Mouse (Mus musculus) heart, embryonic 10.5 days (tissue): ENCODE measurements around the gene Adgrd1. TPM values are rescaled to one million over a fixed set of nuclear protein-coding genes. Genes with fewer than 3 reads are reported as not detected.

ENCODE experiments used
- DNase-seq: peaks from one replicate; pipeline ENCODE4 v3.0.0-alpha.2; 2017; ENCODE audit warnings: low spot score
- H3K27ac ChIP-seq: fragments of 300-500 bp; sonication (generic); 2 replicates; pipeline ENCODE4 v1.5.1; 2016; ENCODE audit warnings: mild to moderate bottlenecking
- H3K27me3 ChIP-seq: fragments of 300-500 bp; sonication (generic); 2 replicates; pipeline ENCODE4 v1.6.1; 2016; ENCODE audit warnings: mild to moderate bottlenecking; ENCODE audit not compliant: poor library complexity, insufficient read depth, severe bottlenecking
- H3K36me3 ChIP-seq: fragments of 300-500 bp; sonication (generic); 2 replicates; pipeline ENCODE4 v1.6.1; 2016; ENCODE audit warnings: mild to moderate bottlenecking, moderate library complexity
- H3K4me1 ChIP-seq: fragments of 300-500 bp; sonication (generic); 2 replicates; pipeline ENCODE4 v1.6.1; 2016; ENCODE audit warnings: mild to moderate bottlenecking
- H3K4me3 ChIP-seq: fragments of 300-500 bp; sonication (generic); 2 replicates; pipeline ENCODE4 v1.5.1; 2016; ENCODE audit warnings: mild to moderate bottlenecking, moderate library complexity
- H3K9me3 ChIP-seq: fragments of 300-500 bp; sonication (generic); 2 replicates; pipeline ENCODE4 v1.6.1; 2016; ENCODE audit warnings: mild to moderate bottlenecking, moderate library complexity
- WGBS: fragments of 180-500 bp; shearing (Covaris S2); methylation state at CpG from one replicate; pipeline ENCODE4 v1.1.7; 2016; 5-methylcytosine and 5-hydroxymethylcytosine counted together
- polyA plus RNA-seq: library from polyadenylated mRNA; unstranded; fragments of >200 nt; fragmentation: Nextera tagmentation; extraction: Ambion mirVana; gene quantifications from 2 replicates; pipeline ENCODE4 v1.2.1, GENCODE M21; 2016

The Adgrd1 gene
- polyA plus RNA-seq, 1 experiment from 2014 or later = 0.11 TPM

DNA sequence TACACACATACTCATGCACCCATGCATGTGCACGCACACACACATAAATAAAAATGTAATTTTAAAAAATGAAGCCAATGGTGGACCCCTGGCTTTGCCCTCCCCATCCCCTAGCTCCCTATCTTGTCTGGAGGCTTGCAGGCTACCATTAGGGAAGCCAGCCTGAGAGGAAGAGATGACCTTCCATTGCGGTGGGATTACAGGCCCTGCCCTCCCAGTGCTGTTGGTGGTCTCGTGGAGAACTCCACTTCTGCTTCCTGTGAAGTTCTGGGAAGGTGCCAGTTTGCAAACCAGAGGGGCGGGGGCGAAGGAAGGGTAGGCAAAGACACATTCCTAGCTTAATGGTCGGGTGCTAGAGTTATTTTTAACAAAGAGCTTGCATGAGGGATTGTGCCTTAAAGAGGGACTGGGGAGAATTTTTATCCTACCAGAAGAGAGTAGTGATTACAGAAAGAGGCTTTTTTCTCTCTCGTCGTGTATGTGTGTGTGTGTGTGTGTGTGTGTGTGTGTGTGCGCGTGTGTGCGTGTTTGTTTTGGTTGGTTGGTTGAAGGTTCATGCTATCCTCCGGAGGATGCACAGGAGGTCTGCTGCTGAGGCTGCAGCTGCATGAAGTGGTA is 50.5 kb downstream of the Adgrd1 start:
- WGBS = 50% methylated on average over 12 of the region's 12 CpGs
- Histone ChIP-seq H3K27me3 (0 out of 2 replicates have a peak, but pooled peaks cover 10% of the 10 kb centered on the region), H3K27ac (peak overlapping the region; percentile 72), H3K36me3 (no peaks in the 10 kb centered on the region), H3K4me1 (peaks cover 29% of the 10 kb centered on the region), H3K9me3 (no peaks in the 10 kb centered on the region), H3K4me3 (no peak overlapping the region)
- no peak for DNase-seq

DNA sequence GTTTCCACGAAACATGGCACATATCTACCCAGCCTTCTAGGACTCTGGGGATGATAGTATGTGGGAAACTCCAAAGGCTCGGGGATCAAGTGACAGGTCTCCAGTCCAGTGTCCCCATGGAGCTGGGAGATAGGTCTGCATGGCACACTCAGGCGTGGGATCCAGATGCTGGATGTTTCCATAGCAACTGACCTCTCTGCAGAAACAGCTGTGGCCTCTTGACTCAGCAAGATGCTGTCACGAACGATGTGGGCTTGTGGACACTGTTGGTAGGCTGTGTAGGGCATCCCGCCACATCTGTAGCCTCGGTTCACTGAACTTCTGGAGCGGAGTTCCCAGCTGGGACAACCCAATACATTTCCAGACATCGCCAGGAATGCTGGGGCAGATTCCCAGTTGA is 51.9 kb downstream of the Adgrd1 start:
- H3K27me3 ChIP-seq = peaks cover 10% of the 10 kb centered on the region; the same call in 1 of the 2 replicates
- no peak overlapping the region for H3K4me3 ChIP-seq
- WGBS = 76% methylated on average over 9 of the region's 9 CpGs
- no peak for DNase-seq
- H3K4me1 ChIP-seq = peaks cover 29% of the 10 kb centered on the region
- no peaks in the 10 kb centered on the region for H3K36me3 ChIP-seq
- H3K9me3 ChIP-seq = no peaks in the 10 kb centered on the region
- H3K27ac ChIP-seq = no peak overlapping the region; the same call in 1 of the 2 replicates

- H3K4me3 ChIP-seq = no peak overlapping the region
- 63% methylated on average over 14 of the region's 14 CpGs for WGBS
- H3K4me1 ChIP-seq = no peaks in the 10 kb centered on the region
- peaks cover 10% of the 10 kb centered on the region for H3K27me3 ChIP-seq
- no peak for DNase-seq
- H3K27ac ChIP-seq = no peak overlapping the region
- no peaks in the 10 kb centered on the region for H3K9me3 ChIP-seq
- no peaks in the 10 kb centered on the region for H3K36me3 ChIP-seq
Measured at GRCm38 (mm10) chr5:129155023-129155901, 58.7 kb downstream of the Adgrd1 start.

DNA sequence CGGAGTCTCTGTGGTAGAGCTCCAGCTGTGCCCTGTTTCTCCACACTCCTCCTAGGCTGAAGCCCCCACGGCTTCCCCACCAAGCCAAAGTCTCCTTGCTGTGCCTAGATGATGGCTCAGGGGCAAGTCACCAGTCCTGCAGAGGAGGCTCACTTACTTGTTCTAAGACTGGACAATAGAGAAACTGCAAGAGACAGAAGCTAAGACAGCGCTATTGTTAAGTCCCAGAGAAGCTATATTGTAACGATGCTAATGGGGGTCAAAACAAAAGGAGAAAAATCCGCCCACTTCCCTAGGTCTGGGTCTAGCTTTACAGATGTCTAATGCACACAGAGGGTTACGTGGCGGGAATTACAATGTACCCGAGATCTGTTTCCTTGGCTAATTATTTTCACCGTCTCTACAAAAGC is 59.4 kb downstream of the Adgrd1 start:
- H3K4me1 ChIP-seq = no peaks in the 10 kb centered on the region
- H3K4me3 ChIP-seq = no peak overlapping the region
- H3K36me3 ChIP-seq = no peaks in the 10 kb centered on the region
- H3K27ac ChIP-seq = no peak overlapping the region
- H3K27me3 ChIP-seq = peaks cover 10% of the 10 kb centered on the region
- DNase-seq = no peak
- 53% methylated on average over 9 of the region's 9 CpGs for WGBS
- H3K9me3 ChIP-seq = no peaks in the 10 kb centered on the region

DNA sequence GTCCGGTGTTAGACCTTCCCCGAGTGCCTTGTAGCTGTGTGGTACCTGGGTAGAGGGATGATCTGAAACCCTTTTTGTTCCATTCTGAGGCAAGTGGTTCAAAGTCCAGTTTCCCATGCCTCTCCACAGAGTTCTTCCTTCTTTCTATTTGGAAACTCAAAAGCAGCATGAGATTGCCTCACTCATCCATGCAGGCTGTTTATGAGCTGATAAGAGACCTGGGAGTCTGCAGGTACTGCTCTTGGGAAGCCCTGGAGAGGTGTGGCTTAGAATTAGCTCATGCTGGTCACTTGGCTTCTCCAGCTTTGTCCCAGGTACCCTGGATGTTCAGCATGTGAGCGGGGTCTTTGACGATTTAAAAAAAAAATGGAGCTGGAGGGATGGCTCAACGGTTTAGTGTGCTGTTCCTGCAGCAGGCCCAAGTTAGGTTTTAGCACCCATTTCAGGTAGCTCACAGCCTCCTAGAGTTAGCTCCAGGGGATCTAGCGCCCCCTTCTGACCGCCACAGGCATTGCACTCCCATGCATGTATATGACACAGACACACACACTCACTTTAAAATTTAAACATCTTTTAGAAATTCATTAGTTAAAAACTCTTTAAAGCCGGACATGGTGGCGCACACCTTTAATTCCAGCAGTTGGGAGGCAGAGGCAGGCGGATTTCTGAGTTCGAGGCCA is 65.0 kb downstream of the Adgrd1 start:
- no peaks in the 10 kb centered on the region for H3K9me3 ChIP-seq
- no peak overlapping the region for H3K27ac ChIP-seq
- no peaks in the 10 kb centered on the region for H3K27me3 ChIP-seq
- DNase-seq = no peak
- WGBS = 79% methylated on average over 11 of the region's 11 CpGs
- peaks cover 16% of the 10 kb centered on the region for H3K4me1 ChIP-seq
- H3K4me3 ChIP-seq = no peak overlapping the region
- H3K36me3 ChIP-seq = no peaks in the 10 kb centered on the region

- no peak for DNase-seq
Measured at GRCm38 (mm10) chr5:129163416-129163815, 66.9 kb downstream of the Adgrd1 start.

DNA sequence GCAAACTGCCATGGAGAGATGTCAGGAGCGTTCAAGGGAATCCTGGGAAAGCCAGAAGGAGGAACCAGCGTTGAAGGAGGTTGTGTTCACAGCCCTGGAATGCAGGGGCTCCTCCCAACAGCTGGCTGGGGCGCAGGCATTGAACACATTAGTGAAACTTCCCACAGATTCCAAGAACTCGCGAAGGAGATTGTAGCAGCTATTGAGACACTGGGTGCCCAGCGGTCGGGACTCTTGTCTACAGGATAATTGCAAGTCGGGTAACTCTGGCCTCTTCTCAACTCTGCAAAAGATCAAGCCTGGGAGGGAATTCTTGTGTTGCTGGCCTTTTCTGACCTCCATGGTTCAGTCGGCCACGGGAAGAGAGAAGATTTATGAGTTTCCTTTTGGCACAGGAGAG is 67.5 kb downstream of the Adgrd1 start:
- no peaks in the 10 kb centered on the region for H3K27me3 ChIP-seq
- WGBS = 53% methylated on average over 10 of the region's 10 CpGs
- H3K9me3 ChIP-seq = no peaks in the 10 kb centered on the region
- H3K27ac ChIP-seq = 0 out of 2 replicates have a peak overlapping the region, but pooled peaks have one; percentile 6
- no peaks in the 10 kb centered on the region for H3K36me3 ChIP-seq
- H3K4me1 ChIP-seq = peaks cover 16% of the 10 kb centered on the region
- DNase-seq = no peak
- no peak overlapping the region for H3K4me3 ChIP-seq

More at GRCm38 (mm10) chr5:129163416-129163815, 66.9 kb downstream of the Adgrd1 start:
- 79% methylated on average over 8 of the region's 8 CpGs for WGBS
- H3K27ac ChIP-seq = no peak overlapping the region
- H3K4me1 ChIP-seq = peaks cover 16% of the 10 kb centered on the region
- H3K27me3 ChIP-seq = no peaks in the 10 kb centered on the region
- no peak overlapping the region for H3K4me3 ChIP-seq
- H3K36me3 ChIP-seq = no peaks in the 10 kb centered on the region
- no peaks in the 10 kb centered on the region for H3K9me3 ChIP-seq

GRCm38 (mm10) chr5:129164911-129165584 is 68.5 kb downstream of the Adgrd1 start:
- WGBS = 68% methylated on average over 10 of the region's 10 CpGs
- Histone ChIP-seq H3K4me3 (no peak overlapping the region), H3K4me1 (peaks cover 26% of the 10 kb centered on the region), H3K27ac (no peak overlapping the region), H3K9me3 (no peaks in the 10 kb centered on the region), H3K36me3 (no peaks in the 10 kb centered on the region), H3K27me3 (no peaks in the 10 kb centered on the region)
- no peak for DNase-seq

- no peaks in the 10 kb centered on the region for H3K9me3 ChIP-seq
- DNase-seq = no peak
- H3K4me1 ChIP-seq = peaks cover 28% of the 10 kb centered on the region
- no peak overlapping the region for H3K4me3 ChIP-seq
- no peaks in the 10 kb centered on the region for H3K36me3 ChIP-seq
- no peaks in the 10 kb centered on the region for H3K27me3 ChIP-seq
- WGBS = 62% methylated on average over 7 of the region's 7 CpGs
- H3K27ac ChIP-seq = no peak overlapping the region; the same call in 1 of the 2 replicates
Measured at GRCm38 (mm10) chr5:129165595-129165994, 69.0 kb downstream of the Adgrd1 start.

- Histone ChIP-seq H3K4me3 (no peak overlapping the region), H3K27ac (no peak overlapping the region), H3K9me3 (no peaks in the 10 kb centered on the region), H3K36me3 (no peaks in the 10 kb centered on the region), H3K4me1 (peaks cover 25% of the 10 kb centered on the region), H3K27me3 (no peaks in the 10 kb centered on the region)
- WGBS = 66% methylated on average over 5 of the region's 5 CpGs
- no peak for DNase-seq
Measured at GRCm38 (mm10) chr5:129169090-129169489, 72.5 kb downstream of the Adgrd1 start.

DNA sequence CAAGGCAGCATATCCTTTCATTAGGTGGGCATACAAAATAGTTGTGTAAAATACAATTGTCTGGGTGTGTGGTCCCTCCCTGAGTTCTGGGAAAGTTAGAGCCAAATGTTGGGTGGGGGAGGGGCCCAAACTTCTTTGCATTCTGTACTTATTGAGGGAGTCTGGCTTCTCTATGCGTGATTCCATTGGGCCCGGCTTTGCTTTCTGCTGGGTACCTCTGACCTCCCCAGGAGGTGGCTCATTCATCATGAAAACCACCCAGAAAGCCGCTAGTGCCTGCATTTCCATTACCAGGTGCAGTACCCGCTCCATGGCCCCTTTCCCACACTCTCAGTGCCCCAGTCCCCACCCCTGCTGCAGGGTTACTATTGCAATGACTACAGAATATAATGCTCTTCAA is 73.0 kb downstream of the Adgrd1 start:
- WGBS = 28% methylated on average over 4 of the region's 4 CpGs
- Histone ChIP-seq H3K9me3 (no peaks in the 10 kb centered on the region), H3K36me3 (no peaks in the 10 kb centered on the region), H3K4me1 (peaks cover 25% of the 10 kb centered on the region), H3K27me3 (no peaks in the 10 kb centered on the region), H3K4me3 (no peak overlapping the region), H3K27ac (peak overlapping the region; percentile 17; the same call in 1 of the 2 replicates)
- no peak for DNase-seq

- 85% methylated on average over 6 of the region's 6 CpGs for WGBS
- no peak for DNase-seq
Measured at GRCm38 (mm10) chr5:129172533-129172932, 76.0 kb downstream of the Adgrd1 start.

More at GRCm38 (mm10) chr5:129172533-129172932, 76.0 kb downstream of the Adgrd1 start:
- Histone ChIP-seq H3K9me3 (no peaks in the 10 kb centered on the region), H3K4me3 (no peak overlapping the region), H3K27ac (no peak overlapping the region), H3K36me3 (no peaks in the 10 kb centered on the region), H3K27me3 (peaks cover 16% of the 10 kb centered on the region; the same call in 1 of the 2 replicates), H3K4me1 (peaks cover 12% of the 10 kb centered on the region)
